Mouse (Mus musculus) cortical plate, adult 2 months (tissue): Measurements from ENCODE around the gene Eif2b4. TPM values are rescaled to one million over a fixed set of nuclear protein-coding genes. Genes with fewer than 3 reads are reported as not detected.
"Not testable (repeated sequence)": the region's sequence is repeated elsewhere in the genome, so short reads cannot be mapped to it uniquely, and the experiment has no call there.

ENCODE experiments used
- H3K27ac ChIP-seq: fragments of 200-500 bp; 2 replicates; pipeline ENCODE4 v1.5.1; 2012; ENCODE audit warnings: low read length, control low read depth, inconsistent platforms; ENCODE audit not compliant: insufficient read depth
- H3K4me1 ChIP-seq: fragments of 200-500 bp; 2 replicates; pipeline ENCODE4 v1.6.1; 2011; ENCODE audit warnings: low read length; ENCODE audit not compliant: control insufficient read depth, insufficient read depth
- H3K4me3 ChIP-seq: fragments of 200-500 bp; 2 replicates; pipeline ENCODE4 v1.5.1; 2011; ENCODE audit warnings: mild to moderate bottlenecking, low read length, control low read depth; ENCODE audit not compliant: insufficient read depth
- CTCF ChIP-seq: fragments of 200-500 bp; IDR thresholded peaks from 2 replicates; pipeline ENCODE4 v1.5.1; 2011; ENCODE audit warnings: mild to moderate bottlenecking, control low read depth, low read length; ENCODE audit not compliant: insufficient read depth; ENCODE audit errors: extremely low read depth
- POLR2A ChIP-seq: fragments of 200-500 bp; IDR thresholded peaks from 2 replicates; pipeline ENCODE4 v1.6.1; 2011; ENCODE audit warnings: mild to moderate bottlenecking, low read length, control low read depth; ENCODE audit not compliant: insufficient read depth; ENCODE audit errors: extremely low read depth
- polyA plus RNA-seq: library from polyadenylated mRNA; depleted of rRNA; stranded (reverse); fragments of >200 nt; gene quantifications from 2 replicates; pipeline ENCODE4 v1.2.3, GENCODE M21; 2012

The Eif2b4 gene
- polyA plus RNA-seq, 1 experiment = 62.7 TPM

- 0 out of 2 replicates have a peak, but pooled peaks cover 1% of the 10 kb centered on the region for H3K4me1 ChIP-seq
- peak overlapping the region; percentile 76 for H3K4me3 ChIP-seq
- peak overlapping the region; percentile 88 for H3K27ac ChIP-seq
- no peak; the same call in 1 of the 2 replicates for TF ChIP-seq POLR2A
- no peak for TF ChIP-seq CTCF
Observed at GRCm38 (mm10) chr5:31219911-31220447, 26.7 kb upstream of the Eif2b4 start.

GRCm38 (mm10) chr5:31219474-31219873 lies 26.2 kb upstream of the Eif2b4 start:
- no peak overlapping the region for H3K27ac ChIP-seq

GRCm38 (mm10) chr5:31219070-31219469 lies 25.8 kb upstream of the Eif2b4 start:
- Histone ChIP-seq H3K4me1 (0 out of 2 replicates have a peak, but pooled peaks cover 1% of the 10 kb centered on the region), H3K4me3 (peak overlapping the region; percentile 76; the same call in 1 of the 2 replicates), H3K27ac (no peak overlapping the region)
- no peak for TF ChIP-seq POLR2A

More at GRCm38 (mm10) chr5:31219474-31219873, 26.2 kb upstream of the Eif2b4 start:
- TF ChIP-seq CTCF = no peak
- no peak for TF ChIP-seq POLR2A
- H3K4me3 ChIP-seq = peak overlapping the region; percentile 76
- H3K4me1 ChIP-seq = 0 out of 2 replicates have a peak, but pooled peaks cover 1% of the 10 kb centered on the region

- TF ChIP-seq CTCF = no peak
- TF ChIP-seq POLR2A = no peak
- 0 out of 2 replicates have a peak, but pooled peaks cover 1% of the 10 kb centered on the region for H3K4me1 ChIP-seq
- H3K4me3 ChIP-seq = no peak overlapping the region
- H3K27ac ChIP-seq = no peak overlapping the region
Observed at GRCm38 (mm10) chr5:31218294-31218693, 25.1 kb upstream of the Eif2b4 start.

GRCm38 (mm10) chr5:31216554-31216953 lies 23.3 kb upstream of the Eif2b4 start:
- H3K27ac ChIP-seq, H3K4me3 ChIP-seq, H3K4me1 ChIP-seq: not testable (repeated sequence)

GRCm38 (mm10) chr5:31204421-31204820 lies 11.2 kb upstream of the Eif2b4 start:
- no peak overlapping the region for H3K4me3 ChIP-seq
- no peak for TF ChIP-seq CTCF
- no peak for TF ChIP-seq POLR2A
- no peaks in the 10 kb centered on the region for H3K4me1 ChIP-seq
- H3K27ac ChIP-seq = no peak overlapping the region

GRCm38 (mm10) chr5:31203866-31204265 lies 10.6 kb upstream of the Eif2b4 start:
- no peak for TF ChIP-seq CTCF
- no peak for TF ChIP-seq POLR2A
- no peak overlapping the region for H3K4me3 ChIP-seq
- H3K27ac ChIP-seq = no peak overlapping the region

GRCm38 (mm10) chr5:31202933-31203332 lies 9.7 kb upstream of the Eif2b4 start:
- no peak overlapping the region for H3K27ac ChIP-seq
- H3K4me1 ChIP-seq = no peaks in the 10 kb centered on the region
- no peak overlapping the region; the same call in 1 of the 2 replicates for H3K4me3 ChIP-seq
- no peak for TF ChIP-seq CTCF
- no peak for TF ChIP-seq POLR2A

More at GRCm38 (mm10) chr5:31203866-31204265, 10.6 kb upstream of the Eif2b4 start:
- no peaks in the 10 kb centered on the region for H3K4me1 ChIP-seq

GRCm38 (mm10) chr5:31201742-31202590 lies 8.7 kb upstream of the Eif2b4 start, which contains the start of gene Zfp513:
Gene Zfp513, minus strand, starts transcription at chr5:31202303.
- Histone ChIP-seq H3K27ac (peak within 1 kb of the TSS; percentile 59), H3K4me3 (peak within 1 kb of the TSS; percentile 69), H3K4me1 (no peaks in the 10 kb centered on the region)
- TF ChIP-seq CTCF (no peak), POLR2A (peak; percentile 90)

GRCm38 (mm10) chr5:31201042-31201741 lies 8.0 kb upstream of the Eif2b4 start:
- Histone ChIP-seq H3K4me3 (peak overlapping the region; percentile 69), H3K27ac (peak overlapping the region; percentile 59), H3K4me1 (no peaks in the 10 kb centered on the region)
- no peak for TF ChIP-seq POLR2A
- no peak for TF ChIP-seq CTCF
